Comparison of ENCODE assay signal across 17 mouse cellular contexts in genomic region chr2:76631600-76631999, GRCm38 (mm10). TPM values are rescaled to one million over a fixed set of nuclear protein-coding genes. Genes with fewer than 3 reads are reported as not detected.
"Had no signal": no experiment of that assay in that cellular context is flagged by ENCODE, and none has a peak within 500 bp of the region (broad histone marks: within the 10 kb centered on the region; RNA-seq: fewer than 3 reads in every experiment).

No protein-coding gene starts in this region.

- DNase-seq: kidney, postnatal 25 days; layer of hippocampus, adult 9-11 months; layer of hippocampus, postnatal 36 days; lung, embryonic 14.5 days; lung, postnatal 10 days; lung, postnatal 4 days; retina, postnatal 1 day; right cerebral cortex, postnatal 4 days; thymus, adult 2 months; thymus, postnatal 25 days had no signal

- H3K27me3 ChIP-seq: limb, embryonic 13.5 days; liver, embryonic 12.5 days; neural tube, embryonic 13.5 days; stomach, embryonic 15.5 days had no signal

- H3K4me2 ChIP-seq: limb, embryonic 13.5 days; liver, embryonic 12.5 days; lung, embryonic 14.5 days; midbrain, embryonic 11.5 days; neural tube, embryonic 13.5 days; stomach, embryonic 15.5 days had no signal

- ATAC-seq: liver, embryonic 12.5 days; midbrain, embryonic 16.5 days had no signal

- H3K9ac ChIP-seq: limb, embryonic 13.5 days; liver, embryonic 12.5 days; lung, embryonic 14.5 days; neural tube, embryonic 13.5 days; stomach, embryonic 15.5 days had no signal

- H3K4me3 ChIP-seq: limb, embryonic 13.5 days; liver, embryonic 12.5 days; neural tube, embryonic 13.5 days; stomach, embryonic 15.5 days had no signal

- H3K9me3 ChIP-seq: neural tube, embryonic 13.5 days; stomach, embryonic 15.5 days had no signal

- H3K27ac ChIP-seq: limb, embryonic 13.5 days; liver, embryonic 12.5 days; neural tube, embryonic 13.5 days; stomach, embryonic 15.5 days had no signal

- H3K4me1 ChIP-seq: limb, embryonic 13.5 days; liver, embryonic 12.5 days; neural tube, embryonic 13.5 days; stomach, embryonic 15.5 days had no signal

RNA-seq across cellular contexts. Expression of gene Pjvk, which starts 16.7 kb away (rescaled TPM):
- total RNA-seq: layer of hippocampus, postnatal 36 days had no signal
- polyA plus RNA-seq: liver, embryonic 12.5 days; liver, embryonic 16.5 days; thymus, adult 2 months had no signal
